Mouse (Mus musculus) CD4-positive, CD25-positive, alpha-beta regulatory T cell (primary cell): ENCODE results near the gene 1700001L19Rik. TPM values are rescaled to one million over a fixed set of nuclear protein-coding genes. Genes with fewer than 3 reads are reported as not detected.

Source experiments
- polyA plus RNA-seq: library from polyadenylated mRNA; unstranded; fragments of 100-300 nt; shearing (Covaris generic); gene quantifications from one replicate; pipeline ENCODE4 v1.2.1, GENCODE M21; 2017

1700001L19Rik gene
- not detected for polyA plus RNA-seq

GRCm38 (mm10) chr13:68597199-68597598 lies at the start of gene 1700001L19Rik:
Gene 1700001L19Rik (plus strand): TSS chr13:68597421.

GRCm38 (mm10) chr13:68581747-68582516 lies 15.3 kb upstream of the 1700001L19Rik start, which contains the start of the genes Mtrr and Fastkd3:
Gene Mtrr (minus strand): TSS chr13:68582149.
Gene Fastkd3 (plus strand): TSS chr13:68582234.

Other genes with a start within 250 kb of the 1700001L19Rik start
- gene Mtrr, start 15.3 kb upstream of the 1700001L19Rik start, polyA plus RNA-seq: 29.6 TPM
- gene Fastkd3, start 15.2 kb upstream of the 1700001L19Rik start, polyA plus RNA-seq: 20.5 TPM